Mouse (Mus musculus) limb, embryonic 13.5 days (tissue): ENCODE data around the gene Tuba1c. TPM values are rescaled to one million over a fixed set of nuclear protein-coding genes. Genes with fewer than 3 reads are reported as not detected.

ENCODE experiments used
- ATAC-seq: fragments of 200-750 bp; cut with Nextera tagmentation; 2 replicates; pipeline ENCODE4 v1.8.0; 2017; ENCODE audit warnings: low read depth, moderate number of reproducible peaks, moderate TSS enrichment; ENCODE audit not compliant: low FRiP score
- H3K27ac ChIP-seq: fragments of 300-500 bp; sonication (generic); 2 replicates; pipeline ENCODE4 v1.5.1; 2015; ENCODE audit warnings: inconsistent platforms, mild to moderate bottlenecking, moderate library complexity
- H3K27me3 ChIP-seq: fragments of 300-500 bp; sonication (generic); 2 replicates; pipeline ENCODE4 v1.6.1; 2015; ENCODE audit warnings: mild to moderate bottlenecking, inconsistent platforms
- H3K36me3 ChIP-seq: fragments of 300-500 bp; sonication (generic); 2 replicates; pipeline ENCODE4 v1.6.1; 2015; ENCODE audit warnings: inconsistent platforms, mild to moderate bottlenecking, moderate library complexity
- H3K4me1 ChIP-seq: fragments of 300-500 bp; sonication (generic); 2 replicates; pipeline ENCODE4 v1.6.1; 2015; ENCODE audit warnings: inconsistent platforms
- H3K4me2 ChIP-seq: fragments of 300-500 bp; sonication (generic); replicated peaks from 2 replicates; pipeline ENCODE4 v1.6.1; 2015; ENCODE audit warnings: inconsistent platforms, mild to moderate bottlenecking, moderate library complexity
- H3K4me3 ChIP-seq: fragments of 300-500 bp; sonication (generic); 2 replicates; pipeline ENCODE4 v1.5.1; 2015; ENCODE audit warnings: moderate library complexity, mild to moderate bottlenecking, inconsistent platforms
- H3K9ac ChIP-seq: fragments of 300-500 bp; sonication (generic); 2 replicates; pipeline ENCODE4 v1.6.1; 2015; ENCODE audit warnings: mild to moderate bottlenecking, inconsistent platforms
- H3K9me3 ChIP-seq: fragments of 300-500 bp; sonication (generic); 2 replicates; pipeline ENCODE4 v1.6.1; 2016; ENCODE audit warnings: inconsistent platforms
- WGBS: fragments of 180-500 bp; shearing (Covaris S2); methylation state at CpG from one replicate; pipeline ENCODE4 v1.1.7; 2015; 5-methylcytosine and 5-hydroxymethylcytosine counted together
- polyA plus RNA-seq: library from polyadenylated mRNA; unstranded; fragments of >200 nt; fragmentation: Nextera tagmentation; extraction: Ambion mirVana; gene quantifications from 2 replicates; pipeline ENCODE4 v1.2.1, GENCODE M21; 2015

Tuba1c gene
- polyA plus RNA-seq, 1 experiment from 2014 or later = 149 TPM

DNA sequence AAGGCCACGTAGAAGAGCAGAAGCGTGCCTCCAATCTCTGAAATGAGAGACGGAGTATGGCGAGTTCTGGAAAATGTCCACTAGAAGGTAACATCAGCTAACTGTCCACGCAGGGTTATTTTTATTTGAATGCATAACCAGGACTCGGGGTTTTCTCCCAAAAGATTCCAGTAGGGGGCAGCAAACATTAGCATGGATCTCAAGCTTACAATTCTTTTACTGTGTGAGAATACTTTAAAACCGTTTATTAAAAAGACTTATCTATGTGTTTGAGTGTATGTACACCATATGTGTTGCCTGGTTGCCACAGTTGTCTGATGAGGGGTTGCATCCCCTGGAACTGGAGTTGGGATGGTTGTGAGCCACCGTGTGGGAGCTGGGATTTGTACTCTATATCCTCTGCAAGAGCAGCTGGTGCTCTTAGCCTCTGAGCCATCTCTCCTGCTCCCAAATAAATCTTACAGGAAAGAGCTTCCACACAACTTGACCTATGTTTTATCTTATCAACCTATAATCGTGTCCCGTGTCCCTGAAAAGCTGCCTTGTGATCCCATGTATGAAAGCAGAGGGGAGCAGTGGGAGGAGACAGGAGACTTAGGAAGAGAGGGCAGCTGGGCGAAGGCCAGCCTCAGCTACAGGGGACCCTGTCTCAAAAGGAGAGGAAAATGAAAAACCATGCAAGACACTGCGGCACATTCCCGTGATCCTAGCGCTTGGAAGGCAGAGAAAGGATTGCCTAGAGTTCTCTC lies 29.0 kb upstream of the Tuba1c start:
- Histone ChIP-seq H3K9me3 (peaks cover 7% of the 10 kb centered on the region; the same call in 1 of the 2 replicates), H3K4me2 (peak overlapping the region; percentile 62), H3K4me3 (peak overlapping the region; percentile 24; the same call in 1 of the 2 replicates), H3K27me3 (no peaks in the 10 kb centered on the region), H3K36me3 (no peaks in the 10 kb centered on the region), H3K27ac (peak overlapping the region; percentile 77), H3K9ac (no peak overlapping the region; the same call in 1 of the 2 replicates), H3K4me1 (peaks cover 17% of the 10 kb centered on the region)
- peak; percentile 17; the same call in 1 of the 2 replicates for ATAC-seq
- 44% methylated on average over 14 of the region's 14 CpGs for WGBS

DNA sequence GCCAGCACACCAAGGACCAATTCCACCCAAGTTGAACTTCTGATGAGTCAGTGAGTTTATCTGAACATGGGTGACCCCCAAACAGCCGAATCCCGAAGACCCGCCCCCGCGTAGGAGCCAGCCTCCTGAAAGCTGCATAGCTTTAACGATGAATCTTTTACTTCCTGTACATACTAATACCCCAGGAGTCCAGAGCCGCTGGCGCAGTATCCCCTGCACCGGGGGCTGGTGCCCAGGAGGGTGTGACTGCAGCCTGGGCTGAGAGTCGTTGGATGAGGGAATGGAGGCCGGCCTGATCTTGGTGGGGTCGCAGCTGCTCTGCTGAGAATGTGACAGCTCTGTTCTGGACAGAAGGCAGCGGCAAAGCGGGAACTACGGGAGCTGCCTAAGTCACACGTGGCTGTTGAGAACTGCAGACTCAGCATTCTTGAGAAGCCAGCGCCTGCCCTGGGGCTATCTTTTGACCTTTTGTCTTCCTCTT lies 28.2 kb upstream of the Tuba1c start:
- Histone ChIP-seq H3K4me1 (peaks cover 17% of the 10 kb centered on the region), H3K9ac (peak overlapping the region; percentile 53), H3K27ac (peak overlapping the region; percentile 48; the same call in 1 of the 2 replicates), H3K36me3 (no peaks in the 10 kb centered on the region), H3K4me3 (peak overlapping the region; percentile 24), H3K27me3 (no peaks in the 10 kb centered on the region), H3K9me3 (peaks cover 7% of the 10 kb centered on the region; the same call in 1 of the 2 replicates), H3K4me2 (peak overlapping the region; percentile 62)
- WGBS = 9% methylated on average over 17 of the region's 17 CpGs
- peak; percentile 58 for ATAC-seq

DNA sequence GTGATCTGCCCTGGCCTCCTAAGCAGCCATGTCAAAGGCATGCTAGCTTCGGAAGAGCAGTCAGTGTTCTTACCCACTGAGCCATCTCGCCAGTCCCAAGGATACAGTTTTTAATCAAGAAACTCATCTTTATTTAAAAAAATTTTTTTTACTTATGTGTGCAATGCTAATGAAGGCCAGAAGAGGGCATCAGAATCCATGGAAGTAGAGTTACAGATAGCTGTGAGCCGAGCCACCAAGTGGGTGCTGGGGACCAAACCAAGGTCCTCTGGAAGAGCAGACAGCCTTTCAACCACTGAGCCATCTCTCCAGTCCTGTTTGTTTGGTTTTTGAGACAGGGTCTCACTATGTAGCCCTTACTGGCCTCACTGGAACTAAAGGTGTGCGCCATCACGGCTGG lies 26.1 kb upstream of the Tuba1c start:
- H3K9me3 ChIP-seq = peaks cover 7% of the 10 kb centered on the region; the same call in 1 of the 2 replicates
- 89% methylated on average over 5 of the region's 5 CpGs for WGBS
- H3K9ac ChIP-seq = no peak overlapping the region
- H3K4me1 ChIP-seq = peaks cover 17% of the 10 kb centered on the region
- no peak overlapping the region for H3K4me3 ChIP-seq
- H3K27me3 ChIP-seq = no peaks in the 10 kb centered on the region
- H3K27ac ChIP-seq = no peak overlapping the region
- no peaks in the 10 kb centered on the region for H3K36me3 ChIP-seq
- ATAC-seq = no peak
- H3K4me2 ChIP-seq = no peak overlapping the region

DNA sequence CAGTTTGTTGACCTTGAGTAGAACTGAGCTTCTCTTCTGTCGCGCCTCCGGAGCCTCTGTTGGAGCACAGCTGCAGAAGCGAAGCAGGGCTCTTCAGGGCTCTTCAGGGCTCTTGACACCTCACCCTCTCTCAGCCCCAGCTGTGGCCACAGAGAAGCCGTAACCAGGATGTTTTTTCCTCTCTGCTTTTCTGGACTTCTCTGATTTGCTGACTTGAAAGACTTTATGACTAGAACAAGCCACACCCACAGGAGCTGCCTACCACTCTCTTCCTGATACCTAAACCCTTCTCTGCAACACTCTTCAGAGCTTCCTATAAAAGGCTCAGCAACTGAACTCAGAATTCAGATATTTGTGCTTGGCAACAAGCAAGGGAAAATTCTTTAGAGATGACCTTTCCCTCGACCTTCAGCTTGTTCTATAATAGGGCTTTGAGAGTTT lies 20.9 kb upstream of the Tuba1c start:
- Histone ChIP-seq H3K27me3 (no peaks in the 10 kb centered on the region), H3K4me2 (no peak overlapping the region), H3K9me3 (peaks cover 4% of the 10 kb centered on the region; the same call in 1 of the 2 replicates), H3K36me3 (no peaks in the 10 kb centered on the region), H3K4me1 (no peaks in the 10 kb centered on the region), H3K4me3 (no peak overlapping the region), H3K27ac (no peak overlapping the region), H3K9ac (no peak overlapping the region)
- 54% methylated on average over 6 of the region's 6 CpGs for WGBS
- no peak for ATAC-seq

DNA sequence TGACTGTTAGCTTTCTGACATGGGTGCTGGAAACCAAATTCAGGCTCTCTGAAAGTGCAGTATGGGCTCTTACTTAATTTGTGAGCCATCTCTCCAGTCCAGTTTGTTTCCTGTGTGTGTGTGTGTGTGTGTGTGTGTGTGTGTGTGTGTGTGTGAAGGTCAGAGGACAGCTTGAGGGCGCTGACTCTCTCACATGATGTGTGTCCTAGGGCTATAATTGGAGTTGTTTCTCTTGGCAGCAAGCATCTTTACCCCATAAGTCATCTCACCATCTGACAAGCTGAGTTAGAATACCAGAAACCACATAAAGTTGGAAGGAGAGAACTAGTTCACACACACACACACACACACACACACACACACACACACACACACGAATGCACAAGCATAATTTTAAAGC lies 18.8 kb upstream of the Tuba1c start:
- ATAC-seq = no peak
- WGBS = 82% methylated on average over 2 of the region's 2 CpGs
- Histone ChIP-seq H3K9me3 (no peaks in the 10 kb centered on the region), H3K4me2 (no peak overlapping the region), H3K36me3 (no peaks in the 10 kb centered on the region), H3K27me3 (no peaks in the 10 kb centered on the region), H3K27ac (no peak overlapping the region), H3K9ac (no peak overlapping the region), H3K4me1 (0 out of 2 replicates have a peak, but pooled peaks cover 6% of the 10 kb centered on the region), H3K4me3 (no peak overlapping the region)

DNA sequence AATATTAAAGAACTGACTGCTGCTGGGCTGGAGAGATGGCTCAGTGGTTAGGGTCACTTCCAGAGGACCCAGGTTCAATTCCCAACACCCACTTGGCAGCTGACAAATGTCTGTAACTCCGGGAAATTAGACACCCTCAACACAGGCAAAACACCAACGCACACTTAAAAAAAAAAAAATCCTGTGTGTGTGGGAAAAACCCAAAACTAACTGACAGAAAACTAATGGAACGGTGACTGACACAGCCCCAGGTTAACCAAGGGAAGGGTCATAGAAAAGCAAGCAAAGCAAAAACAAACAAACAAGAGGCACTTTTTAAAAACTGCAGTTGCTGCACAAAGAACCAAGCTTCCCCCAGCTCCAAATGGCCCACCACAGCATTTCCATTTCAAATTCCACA lies 17.7 kb upstream of the Tuba1c start:
- Histone ChIP-seq H3K27me3 (no peaks in the 10 kb centered on the region), H3K9me3 (no peaks in the 10 kb centered on the region), H3K9ac (no peak overlapping the region), H3K4me3 (no peak overlapping the region), H3K4me2 (no peak overlapping the region), H3K27ac (no peak overlapping the region), H3K4me1 (0 out of 2 replicates have a peak, but pooled peaks cover 6% of the 10 kb centered on the region), H3K36me3 (no peaks in the 10 kb centered on the region)
- no peak for ATAC-seq
- WGBS = 59% methylated on average over 3 of the region's 3 CpGs

DNA sequence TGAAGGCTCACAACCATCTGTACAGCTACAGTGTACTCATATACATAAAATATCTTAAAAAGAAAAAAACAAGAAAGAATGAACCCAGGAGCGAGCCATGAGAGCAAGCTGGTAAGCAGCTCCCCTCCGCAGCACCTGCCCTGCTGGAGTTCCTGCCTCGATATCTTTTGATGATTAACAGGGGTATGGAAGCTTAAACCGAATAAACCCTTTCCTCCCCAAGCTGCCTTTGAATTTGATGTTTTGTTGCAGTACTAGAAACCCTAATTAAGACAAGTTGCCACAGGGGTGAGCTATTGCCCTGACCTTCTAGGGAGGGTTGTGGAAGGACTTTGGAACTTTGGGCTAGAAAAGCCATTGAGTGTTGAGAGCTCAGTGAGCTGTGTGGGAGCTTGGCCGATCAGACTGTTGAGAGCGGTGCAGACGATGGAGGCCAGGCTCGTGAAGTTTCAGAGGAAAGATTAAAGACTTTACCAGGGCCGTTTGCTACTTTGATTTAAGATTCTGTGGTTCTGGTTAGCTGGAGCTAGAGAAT lies 15.1 kb upstream of the Tuba1c start:
- Histone ChIP-seq H3K27ac (no peak overlapping the region), H3K36me3 (no peaks in the 10 kb centered on the region), H3K9me3 (no peaks in the 10 kb centered on the region), H3K4me2 (no peak overlapping the region), H3K4me3 (no peak overlapping the region), H3K4me1 (peaks cover 30% of the 10 kb centered on the region), H3K9ac (no peak overlapping the region), H3K27me3 (no peaks in the 10 kb centered on the region)
- 37% methylated on average over 9 of the region's 9 CpGs for WGBS
- no peak for ATAC-seq

DNA sequence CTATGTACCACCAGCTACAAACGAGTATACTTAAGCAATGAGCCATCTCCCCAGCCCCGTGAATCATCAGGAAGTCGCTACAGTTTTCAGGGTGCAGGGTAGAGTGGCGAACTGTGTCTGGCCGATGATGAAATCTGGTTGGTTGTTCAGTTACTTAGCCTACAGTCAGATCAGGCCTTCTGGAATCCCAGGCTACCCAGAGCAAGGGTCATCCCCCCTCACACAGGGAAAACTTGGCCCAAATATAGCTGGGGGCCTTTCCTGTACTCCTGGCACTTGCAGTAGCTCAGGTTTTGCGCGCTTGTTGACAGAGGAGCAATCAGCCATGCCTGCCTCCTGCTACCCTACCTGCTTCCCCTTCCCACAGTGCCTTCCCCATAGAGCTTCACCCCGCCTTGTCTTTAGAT lies 12.3 kb upstream of the Tuba1c start:
- peak overlapping the region; percentile 97 for H3K27ac ChIP-seq
- H3K4me1 ChIP-seq = peaks cover 32% of the 10 kb centered on the region
- ATAC-seq = peak; percentile 16; the same call in 1 of the 2 replicates
- H3K36me3 ChIP-seq = no peaks in the 10 kb centered on the region
- H3K9me3 ChIP-seq = 0 out of 2 replicates have a peak, but pooled peaks cover 4% of the 10 kb centered on the region
- H3K4me2 ChIP-seq = peak overlapping the region; percentile 42
- no peaks in the 10 kb centered on the region for H3K27me3 ChIP-seq
- no peak overlapping the region for H3K4me3 ChIP-seq
- no peak overlapping the region for H3K9ac ChIP-seq
- 52% methylated on average over 8 of the region's 8 CpGs for WGBS

DNA sequence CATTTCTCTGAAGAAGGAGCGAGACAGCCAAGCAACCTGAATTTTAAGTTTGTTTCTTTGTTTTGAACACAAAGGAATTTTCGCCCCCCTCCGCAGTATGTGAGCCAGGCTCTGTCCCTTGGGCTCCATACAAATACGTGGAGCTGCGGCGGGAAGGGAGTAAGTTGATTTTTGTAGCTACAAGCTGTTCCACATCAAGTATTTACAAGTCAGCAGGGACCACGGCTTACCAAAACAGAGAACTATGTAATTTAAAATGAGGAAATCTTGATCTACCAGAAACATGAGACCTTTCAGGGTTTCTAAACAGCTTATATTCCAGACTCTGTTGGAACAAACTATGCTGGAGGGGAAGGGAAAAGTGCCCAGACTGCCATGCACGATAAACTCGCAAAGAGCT lies 11.7 kb upstream of the Tuba1c start:
- WGBS = 31% methylated on average over 9 of the region's 9 CpGs
- peak; percentile 89 for ATAC-seq
- H3K36me3 ChIP-seq = no peaks in the 10 kb centered on the region
- no peaks in the 10 kb centered on the region for H3K27me3 ChIP-seq
- H3K4me2 ChIP-seq = peak overlapping the region; percentile 42
- no peak overlapping the region for H3K4me3 ChIP-seq
- 0 out of 2 replicates have a peak, but pooled peaks cover 4% of the 10 kb centered on the region for H3K9me3 ChIP-seq
- H3K9ac ChIP-seq = no peak overlapping the region
- H3K4me1 ChIP-seq = peaks cover 32% of the 10 kb centered on the region
- peak overlapping the region; percentile 97 for H3K27ac ChIP-seq

DNA sequence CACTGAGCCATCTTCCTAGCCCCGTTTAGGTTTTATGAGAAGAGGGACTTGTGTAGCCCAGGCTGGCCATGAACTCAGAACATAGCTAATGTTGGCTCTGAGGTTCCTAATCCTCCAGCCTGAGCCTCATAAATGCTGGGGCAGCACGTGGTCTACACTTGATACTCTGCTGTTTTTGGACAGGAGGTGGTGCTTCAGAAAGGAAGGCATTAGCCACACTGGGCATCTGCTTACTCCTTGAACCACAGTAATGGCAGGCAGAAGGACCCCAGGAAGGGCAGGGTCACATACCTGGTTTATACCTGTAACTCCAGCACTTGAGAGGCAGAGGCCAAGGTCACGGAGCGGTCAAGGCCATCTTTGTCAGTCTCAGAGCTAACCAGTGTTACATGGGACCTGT lies 11.1 kb upstream of the Tuba1c start:
- H3K27me3 ChIP-seq = no peaks in the 10 kb centered on the region
- peaks cover 32% of the 10 kb centered on the region for H3K4me1 ChIP-seq
- peak; percentile 52 for ATAC-seq
- H3K36me3 ChIP-seq = no peaks in the 10 kb centered on the region
- H3K4me2 ChIP-seq = peak overlapping the region; percentile 10; the same call in 1 of the 2 replicates
- no peak overlapping the region for H3K4me3 ChIP-seq
- peak overlapping the region; percentile 97 for H3K27ac ChIP-seq
- H3K9ac ChIP-seq = no peak overlapping the region
- H3K9me3 ChIP-seq = 0 out of 2 replicates have a peak, but pooled peaks cover 4% of the 10 kb centered on the region
- WGBS = 56% methylated on average over 4 of the region's 4 CpGs

DNA sequence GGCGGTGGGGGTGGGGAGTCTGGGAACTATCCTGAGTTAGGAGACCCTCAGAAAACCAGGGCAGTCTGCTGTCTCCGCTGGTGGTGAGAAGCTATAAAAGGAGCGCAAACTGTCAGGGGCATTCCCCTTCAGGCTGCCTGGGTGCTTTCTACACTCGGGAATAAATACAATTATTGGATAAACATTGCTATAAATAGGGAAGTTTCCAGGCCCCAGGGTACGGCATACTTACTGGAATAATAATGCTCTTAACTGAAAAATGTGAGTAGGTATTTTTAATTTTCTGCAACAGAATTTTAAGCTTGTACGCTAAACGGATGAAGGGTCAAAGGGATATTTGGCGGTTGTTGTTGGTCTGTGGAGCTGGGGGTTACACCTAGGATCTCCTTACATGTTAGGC lies 10.3 kb upstream of the Tuba1c start:
- H3K9ac ChIP-seq = no peak overlapping the region
- no peak for ATAC-seq

DNA sequence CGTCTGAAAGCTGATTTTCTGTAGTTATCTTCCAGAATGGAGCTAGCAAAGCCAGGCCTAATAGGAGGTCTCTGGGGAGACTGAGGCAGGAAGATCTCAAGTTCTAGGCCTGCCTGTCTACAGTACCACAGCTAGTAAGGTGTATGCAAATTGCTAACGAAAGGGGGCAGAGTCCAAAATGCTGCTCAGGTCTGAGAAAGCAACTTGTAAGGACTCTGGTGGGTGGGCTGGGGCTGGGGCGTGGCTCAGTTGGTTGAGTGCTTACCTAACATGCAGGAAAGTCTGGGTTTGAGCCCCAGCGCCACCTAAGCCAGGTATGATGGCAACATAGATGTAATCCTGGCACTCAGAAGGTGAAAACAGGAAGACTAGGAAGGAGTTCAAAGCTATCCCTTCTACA lies 9.5 kb upstream of the Tuba1c start:
- no peak for ATAC-seq
- Histone ChIP-seq H3K36me3 (no peaks in the 10 kb centered on the region), H3K4me3 (no peak overlapping the region), H3K27ac (no peak overlapping the region), H3K4me2 (no peak overlapping the region), H3K27me3 (no peaks in the 10 kb centered on the region), H3K4me1 (peaks cover 26% of the 10 kb centered on the region), H3K9ac (no peak overlapping the region), H3K9me3 (0 out of 2 replicates have a peak, but pooled peaks cover 4% of the 10 kb centered on the region)
- WGBS = 92% methylated on average over 4 of the region's 4 CpGs

More for the DNA sequence above, 10.3 kb upstream of the Tuba1c start:
- Histone ChIP-seq H3K9me3 (0 out of 2 replicates have a peak, but pooled peaks cover 4% of the 10 kb centered on the region), H3K4me1 (peaks cover 28% of the 10 kb centered on the region), H3K4me2 (peak overlapping the region; percentile 10), H3K27ac (peak overlapping the region; percentile 97), H3K36me3 (no peaks in the 10 kb centered on the region), H3K4me3 (no peak overlapping the region), H3K27me3 (no peaks in the 10 kb centered on the region)
- 38% methylated on average over 8 of the region's 8 CpGs for WGBS
